Mouse (Mus musculus): ENCODE results near the gene Txnrd2.

Txnrd2 gene

DNA sequence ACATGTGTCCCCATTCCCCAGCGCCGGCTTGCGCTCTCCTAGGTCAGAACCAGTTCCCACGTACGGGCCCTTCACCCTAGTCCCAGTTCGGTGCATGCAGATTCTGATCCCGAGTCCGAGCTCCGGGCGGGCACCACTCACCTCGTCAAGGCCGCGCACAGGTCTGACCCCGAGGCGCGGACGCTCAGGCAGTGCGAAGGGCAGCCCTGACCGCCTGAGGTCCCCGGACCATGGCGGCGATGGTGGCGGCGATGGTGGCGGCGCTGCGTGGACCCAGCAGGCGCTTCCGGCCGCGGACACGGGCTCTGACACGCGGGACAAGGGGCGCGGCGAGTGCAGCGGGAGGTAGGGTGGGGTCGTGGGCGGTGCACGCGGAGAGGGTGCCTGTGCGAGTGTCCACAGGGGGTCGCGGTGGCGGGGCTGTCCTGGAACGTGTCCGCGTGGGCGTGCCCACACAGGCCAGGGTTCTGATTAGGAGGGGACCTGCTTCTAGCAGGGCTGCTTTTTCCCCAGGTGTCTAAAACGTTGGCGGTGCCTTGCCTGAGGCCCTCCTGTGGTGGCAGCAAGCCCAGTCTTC is at the start of gene Txnrd2:
Txnrd2 (plus strand) TSS at position 170 of the 577 bp plus-strand sequence.
- peak; percentile 57 for ATAC-seq (ENCODE audit: low TSS enrichment)

DNA sequence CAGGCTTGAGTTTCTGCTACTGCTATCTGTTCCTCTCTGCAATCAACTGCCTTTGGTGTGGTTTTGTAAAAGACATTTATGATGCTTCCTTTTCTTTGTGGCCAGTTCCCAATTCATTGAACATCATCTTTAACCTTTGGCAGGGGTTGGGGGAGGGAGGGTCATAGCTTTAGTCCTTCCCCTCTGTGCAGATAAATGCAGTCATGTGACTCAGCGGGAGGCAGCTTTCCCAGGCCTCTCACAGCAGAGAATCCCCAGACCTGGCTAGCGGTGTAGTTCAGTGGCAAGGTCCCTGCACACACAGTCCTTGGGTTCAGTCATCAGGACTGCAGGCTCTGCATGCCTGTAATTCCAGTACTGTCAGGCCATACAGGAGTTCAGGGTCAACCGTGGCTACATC is 49.0 kb upstream of the Txnrd2 start:
- ATAC-seq (ENCODE audit: low TSS enrichment), result no peak

DNA sequence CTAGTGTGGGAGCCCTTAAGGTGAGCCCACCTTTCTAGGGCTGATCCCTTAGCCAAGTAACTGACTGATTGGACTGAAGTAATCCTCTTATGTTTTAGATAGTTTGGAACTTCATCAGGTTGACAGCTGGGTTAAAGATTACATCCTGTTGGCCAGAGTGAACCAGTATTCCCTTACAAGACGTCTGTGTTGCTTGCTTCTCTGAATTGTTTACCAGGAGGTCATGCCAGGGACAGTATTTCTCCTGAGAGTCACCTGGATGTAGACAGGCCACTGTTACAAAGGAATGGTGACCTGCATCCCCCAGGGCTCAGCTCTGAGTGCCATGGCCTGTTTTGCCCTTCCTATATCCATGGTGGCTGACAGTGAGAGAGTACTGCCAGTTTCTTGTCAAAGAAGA is 47.7 kb upstream of the Txnrd2 start:
- no peak for ATAC-seq (ENCODE audit: low TSS enrichment)

- no peak for ATAC-seq (ENCODE audit: low TSS enrichment)
Measured at GRCm38 (mm10) chr16:18379338-18380001, 46.7 kb upstream of the Txnrd2 start.

GRCm38 (mm10) chr16:18380495-18381063 is 45.6 kb upstream of the Txnrd2 start:
- no peak for ATAC-seq (ENCODE audit: low TSS enrichment)

DNA sequence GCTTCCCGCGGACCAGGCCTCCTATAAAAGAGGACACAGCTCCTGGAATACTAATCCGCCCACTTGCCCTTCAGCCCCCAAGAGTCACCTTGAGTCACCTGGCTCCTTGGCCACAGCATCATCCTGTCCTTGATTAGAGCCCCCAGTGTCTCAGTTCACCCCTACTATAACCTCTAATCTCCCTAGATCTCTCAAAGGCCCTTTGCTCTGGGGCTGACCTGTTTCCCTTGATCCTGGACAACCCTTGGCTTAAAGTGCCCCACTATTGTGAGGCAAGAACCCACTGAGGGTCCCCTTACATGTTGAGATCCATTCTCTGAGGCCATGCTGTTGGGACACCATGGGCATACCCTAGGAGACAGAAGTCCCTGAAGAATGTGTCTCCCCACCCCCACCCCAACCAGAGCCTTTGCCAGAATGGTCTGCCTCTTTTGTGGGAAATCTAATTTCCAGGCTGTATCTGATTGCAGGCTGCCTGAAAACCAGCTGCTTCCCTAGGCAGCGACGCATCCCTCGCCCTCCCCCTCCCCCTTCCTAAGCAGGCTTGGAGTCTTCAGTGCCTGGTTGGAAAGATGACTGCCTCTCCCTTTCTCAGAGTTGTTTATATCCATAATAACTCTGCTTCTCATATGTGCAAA is 44.4 kb upstream of the Txnrd2 start:
- 0 out of 2 replicates have a peak, but pooled peaks have one; percentile 24 for ATAC-seq (ENCODE audit: low TSS enrichment)

DNA sequence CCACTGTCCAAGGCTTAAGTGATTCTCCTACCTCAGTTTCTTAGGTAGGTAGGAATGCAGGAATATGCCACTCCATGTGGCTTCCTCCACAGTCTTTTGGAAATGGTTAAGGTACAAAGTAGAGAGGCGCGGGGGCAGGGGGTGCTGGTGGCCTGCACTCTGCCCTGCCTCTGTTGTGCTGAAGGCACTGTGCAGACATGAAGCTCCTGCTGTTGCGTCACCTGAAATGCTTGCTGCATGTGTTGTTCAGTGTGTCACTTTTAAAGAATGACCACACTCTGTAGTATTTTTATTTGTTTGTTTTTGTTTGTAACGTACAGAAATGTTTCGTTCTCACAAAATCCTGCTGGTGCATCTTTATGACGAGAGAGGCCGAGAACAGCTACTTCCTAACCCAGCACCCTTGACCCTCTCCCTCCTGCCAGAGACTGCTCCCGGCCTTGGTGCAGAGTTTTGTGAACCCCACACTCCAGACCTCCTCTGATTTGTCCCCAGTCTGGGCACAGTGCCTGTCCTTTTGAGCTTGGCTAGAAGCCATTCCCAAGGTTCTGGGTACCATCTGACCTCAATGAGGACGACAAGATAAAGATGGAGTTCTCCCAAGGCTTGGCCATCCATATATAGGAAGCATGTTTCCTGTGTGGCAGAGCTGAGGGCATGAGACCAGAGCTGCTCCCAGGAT is 43.0 kb upstream of the Txnrd2 start:
- ATAC-seq (ENCODE audit: low TSS enrichment), result no peak

DNA sequence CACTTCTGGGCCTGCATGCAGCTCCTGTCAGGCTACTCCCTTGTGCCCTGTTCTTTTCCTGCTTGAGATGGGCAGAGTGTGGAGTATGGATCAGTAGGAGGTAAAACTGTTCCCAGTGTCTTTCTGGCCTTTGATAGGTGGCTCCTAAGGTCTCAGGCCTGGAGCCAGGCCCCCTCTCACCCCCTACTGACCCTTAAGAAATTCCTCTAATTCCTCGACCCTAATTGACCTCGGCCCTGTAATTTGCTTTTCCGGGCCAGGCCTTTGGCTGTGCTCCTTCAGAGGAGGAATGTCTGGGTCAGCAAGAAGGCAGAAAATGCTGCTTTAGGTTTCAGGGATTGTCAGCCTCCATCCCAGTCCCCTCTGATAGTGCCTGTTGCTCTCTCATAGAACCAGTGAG is 42.4 kb upstream of the Txnrd2 start:
- ATAC-seq (ENCODE audit: low TSS enrichment), result no peak

- ATAC-seq (ENCODE audit: low TSS enrichment), result no peak
Measured at GRCm38 (mm10) chr16:18384211-18384610, 42.0 kb upstream of the Txnrd2 start.

DNA sequence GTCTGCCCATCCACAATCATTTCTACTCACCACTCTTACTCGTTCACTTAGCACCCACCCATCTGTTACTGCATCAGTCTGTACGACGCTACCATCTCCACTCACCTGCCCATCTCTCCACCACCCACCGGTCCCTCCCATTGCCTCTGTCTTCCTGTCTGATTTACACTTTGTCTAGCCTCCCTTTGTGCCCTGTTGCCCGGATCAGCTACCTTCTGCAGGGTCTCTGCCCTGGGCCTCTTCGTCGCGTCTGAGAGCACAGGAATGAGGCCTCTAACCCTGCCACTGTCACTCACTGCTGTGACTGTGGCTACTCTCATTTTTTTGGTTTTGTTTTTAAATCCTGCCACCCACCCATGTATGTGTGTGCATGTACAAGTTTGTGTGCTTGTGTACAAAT is 41.5 kb upstream of the Txnrd2 start:
- no peak for ATAC-seq (ENCODE audit: low TSS enrichment)

DNA sequence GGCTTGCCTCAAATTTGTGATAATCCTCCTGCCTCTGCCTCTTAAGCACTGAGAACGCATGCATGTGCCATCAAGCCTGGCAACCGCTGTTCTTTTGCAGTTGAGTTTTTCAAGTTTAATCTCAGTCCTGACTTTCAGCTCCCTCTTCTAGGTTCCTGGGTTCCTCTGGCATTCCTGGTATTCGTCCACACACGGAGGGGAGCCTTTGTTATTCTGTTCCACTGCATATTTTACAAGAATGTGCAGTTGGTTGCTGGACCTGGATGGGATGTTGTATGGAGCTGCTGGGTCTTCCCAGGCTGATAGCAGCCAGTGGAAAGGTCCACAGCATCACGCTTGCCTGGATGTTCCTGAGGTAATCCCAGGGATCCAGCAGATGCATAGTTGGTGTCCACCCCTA is 40.8 kb upstream of the Txnrd2 start:
- ATAC-seq (ENCODE audit: low TSS enrichment), result no peak

DNA sequence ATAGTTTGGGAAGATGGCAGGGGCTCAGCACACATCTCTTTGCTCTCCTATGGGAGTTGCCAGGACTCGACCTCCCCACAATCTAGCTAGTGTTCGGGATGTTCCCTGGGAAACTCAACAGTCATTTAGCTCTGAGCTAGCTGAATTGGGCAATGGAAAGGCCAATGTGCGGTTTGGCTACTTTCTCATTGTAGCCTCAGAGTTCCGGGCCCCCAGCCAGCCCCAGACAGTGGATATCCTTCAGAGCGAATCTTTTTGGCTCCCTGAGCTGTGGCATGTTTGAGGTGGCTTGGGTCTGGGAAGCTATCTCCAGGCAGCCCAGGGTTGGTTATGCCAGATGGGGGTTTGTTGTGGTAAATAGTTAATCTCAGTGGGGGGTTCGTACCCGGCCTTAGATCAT is 39.7 kb upstream of the Txnrd2 start:
- ATAC-seq (ENCODE audit: low TSS enrichment), result no peak

- ATAC-seq (ENCODE audit: low TSS enrichment), result no peak
Measured at GRCm38 (mm10) chr16:18386972-18387371, 39.2 kb upstream of the Txnrd2 start.

DNA sequence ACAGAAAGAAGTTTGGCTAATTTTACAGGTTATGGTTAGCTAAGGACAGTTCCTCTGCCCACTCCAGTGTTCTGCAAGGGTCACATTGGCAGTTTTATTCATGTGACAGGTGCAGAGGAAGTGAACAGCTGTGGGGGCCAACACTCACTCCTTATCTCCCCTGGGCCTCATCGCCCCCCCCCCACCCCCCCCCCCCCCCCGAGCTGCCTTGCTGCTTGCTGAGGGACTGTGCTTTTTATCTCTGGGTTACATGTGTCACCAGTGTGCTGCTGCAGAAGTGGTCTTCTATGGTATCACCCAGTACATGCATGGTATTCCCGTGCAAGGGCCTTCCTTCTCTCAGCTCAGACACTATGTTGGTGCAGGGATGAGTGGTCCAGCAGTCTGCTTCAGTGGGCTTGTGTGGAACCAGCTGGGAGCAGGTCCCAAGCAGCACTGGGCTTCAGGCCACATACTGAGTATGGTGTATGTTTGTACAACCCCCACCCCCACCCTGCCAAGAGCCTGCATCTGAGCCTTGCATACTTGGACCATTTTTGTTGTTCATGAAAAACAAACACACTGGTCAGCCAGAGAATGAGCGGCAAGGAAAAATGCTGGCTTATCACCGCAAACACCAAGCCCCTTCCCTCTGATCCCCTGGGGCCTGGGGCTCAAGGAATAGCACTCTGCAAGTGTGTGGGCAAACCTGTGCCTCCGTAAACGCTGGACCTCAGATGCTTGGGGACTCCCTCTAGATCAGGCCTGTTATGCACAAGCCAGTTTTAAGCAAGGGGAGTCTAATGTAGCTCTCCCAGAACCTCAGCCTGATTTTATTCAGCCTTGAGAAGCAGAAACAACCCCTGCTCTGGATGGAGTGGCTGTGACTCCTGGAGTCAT is 38.2 kb upstream of the Txnrd2 start:
- no peak for ATAC-seq (ENCODE audit: low TSS enrichment)

- no peak for ATAC-seq (ENCODE audit: low TSS enrichment)
Measured at GRCm38 (mm10) chr16:18388583-18389435, 37.4 kb upstream of the Txnrd2 start.

DNA sequence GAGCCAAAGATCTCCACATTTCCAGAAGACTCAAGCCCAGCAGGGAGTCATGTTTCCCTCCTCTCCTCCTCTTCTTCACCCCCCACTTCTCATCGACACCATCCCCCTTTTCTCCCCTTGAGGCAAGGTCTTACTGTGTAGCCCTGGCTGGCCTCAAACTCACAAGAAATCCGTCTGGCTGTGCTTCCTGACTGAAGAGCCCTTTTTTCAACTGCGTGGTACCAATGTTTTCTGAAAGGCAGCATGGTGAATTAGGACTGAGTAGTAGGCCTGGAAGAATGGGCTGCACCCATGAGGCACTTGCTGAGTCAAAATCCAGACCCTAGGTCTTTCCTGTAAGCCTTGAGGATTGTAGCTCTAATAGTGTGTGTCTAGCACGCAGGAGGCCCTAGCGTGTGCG is 35.8 kb upstream of the Txnrd2 start:
- ATAC-seq (ENCODE audit: low TSS enrichment), result no peak

- no peak for ATAC-seq (ENCODE audit: low TSS enrichment)
Measured at GRCm38 (mm10) chr16:18391127-18391526, 35.1 kb upstream of the Txnrd2 start.

GRCm38 (mm10) chr16:18391728-18392127 is 34.5 kb upstream of the Txnrd2 start:
- ATAC-seq (ENCODE audit: low TSS enrichment), result no peak

DNA sequence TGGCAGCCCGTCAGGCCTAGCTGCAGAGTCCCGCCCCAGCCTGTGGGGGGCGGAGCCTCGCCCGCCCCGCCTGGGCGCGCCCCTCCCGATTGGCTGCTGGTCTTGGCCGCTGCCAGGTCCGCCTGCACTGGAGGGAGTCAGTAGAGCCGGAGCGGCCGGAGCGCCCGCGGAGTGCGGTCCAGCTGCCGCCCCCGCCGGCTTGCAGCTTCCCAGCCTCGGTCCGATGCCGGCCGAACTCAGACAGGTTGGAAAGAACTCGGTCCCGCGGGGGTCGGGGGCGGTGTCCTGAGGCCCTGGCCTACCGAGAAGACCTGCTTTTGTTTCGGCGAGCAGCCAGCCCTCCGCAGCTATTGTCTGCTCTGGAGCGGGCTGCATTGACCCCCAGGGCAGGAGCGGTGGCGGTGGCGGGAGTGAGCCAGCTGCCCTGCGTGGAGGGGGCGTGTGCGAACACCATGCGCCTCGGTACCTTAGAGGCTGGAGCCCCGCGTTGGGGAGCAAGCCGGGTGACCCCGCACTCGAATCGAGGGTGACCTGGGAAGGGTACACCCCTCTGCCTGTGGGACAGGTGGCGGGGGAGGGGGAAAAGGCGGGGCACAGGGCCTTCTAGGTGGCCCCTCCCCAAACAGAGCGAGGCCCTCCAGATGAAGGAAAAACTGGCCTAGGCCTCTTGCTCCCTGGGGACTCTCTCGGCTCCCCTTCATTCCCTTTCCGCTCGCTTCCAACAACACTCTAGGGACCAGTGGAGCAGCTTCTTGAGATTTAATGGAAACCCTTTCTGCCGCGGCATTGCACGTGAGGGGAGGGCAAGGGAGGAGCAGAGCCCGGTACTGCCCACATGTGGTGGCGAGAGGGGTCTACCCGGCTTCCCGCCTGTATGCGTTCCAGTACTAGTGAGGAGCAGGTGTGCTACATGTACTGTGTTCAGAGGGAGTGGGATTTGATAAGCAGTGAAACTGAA is 33.4 kb upstream of the Txnrd2 start:
- peak; percentile 42 for ATAC-seq (ENCODE audit: low TSS enrichment)
